Mouse (Mus musculus) macrophage (primary cell): ENCODE results near the gene Ssh3. TPM values are rescaled to one million over a fixed set of nuclear protein-coding genes. Genes with fewer than 3 reads are reported as not detected.

Source experiments
- H3K27ac ChIP-seq: fragments of 350-480 bp; formaldehyde crosslinking; 2 replicates; pipeline ENCODE4 v1.9.0; 2021
- H3K36me3 ChIP-seq: fragments of 350-480 bp; formaldehyde crosslinking; 2 replicates; pipeline ENCODE4 v1.9.0; 2021; ENCODE audit errors: inconsistent target
- H3K4me3 ChIP-seq: fragments of 350-480 bp; formaldehyde crosslinking; 2 replicates; pipeline ENCODE4 v1.9.0; 2021; ENCODE audit errors: inconsistent target
- H3K79me2 ChIP-seq: fragments of 350-480 bp; formaldehyde crosslinking; 2 replicates; pipeline ENCODE4 v1.9.0; 2021; ENCODE audit errors: inconsistent target
- WGBS: methylation state at CpG from one replicate; pipeline ENCODE4 v1.1.7; 2026; ENCODE audit warnings: inconsistent platforms; ENCODE audit not compliant: missing documents; 5-methylcytosine and 5-hydroxymethylcytosine counted together
- polyA plus RNA-seq: library from polyadenylated mRNA; stranded (reverse); fragments of 250-400 nt; gene quantifications from 3 replicates; pipeline ENCODE4 v1.2.4, GENCODE M21; 2018; ENCODE audit warnings: inconsistent platforms

The Ssh3 gene
- polyA plus RNA-seq, 1 experiment from 2014 or later: 36.6 TPM

GRCm38 (mm10) chr19:4247010-4247409 is 22.0 kb downstream of the Ssh3 start:
- no peak overlapping the region for H3K27ac ChIP-seq
- H3K36me3 ChIP-seq: no peaks in the 10 kb centered on the region
- no peak overlapping the region for H3K4me3 ChIP-seq
- 71% methylated on average over 1 of the region's 1 CpGs for WGBS
- no peaks in the 10 kb centered on the region for H3K79me2 ChIP-seq

- no peaks in the 10 kb centered on the region for H3K79me2 ChIP-seq
- no peak overlapping the region for H3K4me3 ChIP-seq
- no peak overlapping the region for H3K27ac ChIP-seq
- 95% methylated on average over 6 of the region's 6 CpGs for WGBS
- H3K36me3 ChIP-seq: no peaks in the 10 kb centered on the region
Measured at GRCm38 (mm10) chr19:4244775-4245174, 24.2 kb downstream of the Ssh3 start.

- WGBS: 86% methylated on average over 3 of the region's 3 CpGs
- H3K36me3 ChIP-seq: no peaks in the 10 kb centered on the region
- H3K79me2 ChIP-seq: no peaks in the 10 kb centered on the region
- H3K27ac ChIP-seq: no peak overlapping the region
- no peak overlapping the region for H3K4me3 ChIP-seq
Measured at GRCm38 (mm10) chr19:4242416-4242815, 26.6 kb downstream of the Ssh3 start.

GRCm38 (mm10) chr19:4240247-4240668 is 28.7 kb downstream of the Ssh3 start:
- 72% methylated on average over 8 of the region's 8 CpGs for WGBS
- no peak overlapping the region for H3K27ac ChIP-seq
- no peaks in the 10 kb centered on the region for H3K36me3 ChIP-seq
- H3K4me3 ChIP-seq: no peak overlapping the region
- no peaks in the 10 kb centered on the region for H3K79me2 ChIP-seq

GRCm38 (mm10) chr19:4234548-4234947 is 34.4 kb downstream of the Ssh3 start:
- WGBS: 82% methylated on average over 4 of the region's 4 CpGs
- Histone ChIP-seq H3K4me3 (no peak overlapping the region), H3K27ac (no peak overlapping the region), H3K79me2 (no peaks in the 10 kb centered on the region), H3K36me3 (no peaks in the 10 kb centered on the region)

GRCm38 (mm10) chr19:4232651-4233050 is 36.3 kb downstream of the Ssh3 start:
- Histone ChIP-seq H3K27ac (peak overlapping the region; percentile 97), H3K36me3 (no peaks in the 10 kb centered on the region), H3K4me3 (peak overlapping the region; percentile 40; the same call in 1 of the 2 replicates), H3K79me2 (no peaks in the 10 kb centered on the region)
- 85% methylated on average over 7 of the region's 7 CpGs for WGBS

GRCm38 (mm10) chr19:4232186-4232572 is 36.8 kb downstream of the Ssh3 start:
- 0% methylated on average over 2 of the region's 2 CpGs for WGBS
- H3K27ac ChIP-seq: peak overlapping the region; percentile 97
- no peaks in the 10 kb centered on the region for H3K36me3 ChIP-seq
- H3K4me3 ChIP-seq: peak overlapping the region; percentile 40
- H3K79me2 ChIP-seq: no peaks in the 10 kb centered on the region

- Histone ChIP-seq H3K4me3 (peak within 1 kb of the TSS; percentile 40), H3K79me2 (no peaks in the 10 kb centered on the region), H3K36me3 (no peaks in the 10 kb centered on the region), H3K27ac (peak within 1 kb of the TSS; percentile 97)
- WGBS: 12% methylated on average over 26 of the region's 26 CpGs
Measured at GRCm38 (mm10) chr19:4231253-4232185, 37.5 kb downstream of the Ssh3 start, which contains the start of gene Pold4. Pold4 (plus strand) TSS chr19:4231899.

GRCm38 (mm10) chr19:4230415-4230814 is 38.6 kb downstream of the Ssh3 start:
- H3K4me3 ChIP-seq: no peak overlapping the region
- H3K79me2 ChIP-seq: no peaks in the 10 kb centered on the region
- H3K27ac ChIP-seq: peak overlapping the region; percentile 97; the same call in 1 of the 2 replicates
- no peaks in the 10 kb centered on the region for H3K36me3 ChIP-seq
- WGBS: 72% methylated on average over 8 of the region's 8 CpGs

GRCm38 (mm10) chr19:4229451-4230076 is 39.4 kb downstream of the Ssh3 start:
- H3K27ac ChIP-seq: no peak overlapping the region
- WGBS: 89% methylated on average over 9 of the region's 9 CpGs
- H3K4me3 ChIP-seq: no peak overlapping the region
- no peaks in the 10 kb centered on the region for H3K79me2 ChIP-seq
- no peaks in the 10 kb centered on the region for H3K36me3 ChIP-seq

GRCm38 (mm10) chr19:4228891-4229290 is 40.1 kb downstream of the Ssh3 start:
- no peaks in the 10 kb centered on the region for H3K36me3 ChIP-seq
- no peaks in the 10 kb centered on the region for H3K79me2 ChIP-seq
- no peak overlapping the region for H3K27ac ChIP-seq
- WGBS: 100% methylated on average over 4 of the region's 4 CpGs
- no peak overlapping the region for H3K4me3 ChIP-seq

- no peak overlapping the region for H3K27ac ChIP-seq
- 18% methylated on average over 8 of the region's 8 CpGs for WGBS
- no peak overlapping the region for H3K4me3 ChIP-seq
Measured at GRCm38 (mm10) chr19:4227894-4228678, 40.9 kb downstream of the Ssh3 start.

GRCm38 (mm10) chr19:4227446-4227845 is 41.5 kb downstream of the Ssh3 start:
- H3K36me3 ChIP-seq: no peaks in the 10 kb centered on the region
- H3K79me2 ChIP-seq: no peaks in the 10 kb centered on the region
- no peak overlapping the region for H3K4me3 ChIP-seq
- H3K27ac ChIP-seq: no peak overlapping the region
- 65% methylated on average over 5 of the region's 5 CpGs for WGBS

More at GRCm38 (mm10) chr19:4227894-4228678, 40.9 kb downstream of the Ssh3 start:
- no peaks in the 10 kb centered on the region for H3K36me3 ChIP-seq
- no peaks in the 10 kb centered on the region for H3K79me2 ChIP-seq

GRCm38 (mm10) chr19:4226779-4227178 is 42.2 kb downstream of the Ssh3 start:
- no peaks in the 10 kb centered on the region for H3K79me2 ChIP-seq
- H3K4me3 ChIP-seq: no peak overlapping the region
- H3K27ac ChIP-seq: no peak overlapping the region
- WGBS: 63% methylated on average over 7 of the region's 7 CpGs
- no peaks in the 10 kb centered on the region for H3K36me3 ChIP-seq
